Mouse (Mus musculus): ENCODE measurements around the gene Mettl21a. TPM values are rescaled to one million over a fixed set of nuclear protein-coding genes. Genes with fewer than 3 reads are reported as not detected.
"Not testable (repeated sequence)": the region's sequence is repeated elsewhere in the genome, so short reads cannot be mapped to it uniquely, and the experiment has no call there.

The Mettl21a gene
- total RNA-seq, 1 experiment from 2014 or later = 10.6 TPM

- DNase-seq = no peak
Observed at GRCm38 (mm10) chr1:64614801-64615345, 2.2 kb downstream of the Mettl21a start.

GRCm38 (mm10) chr1:64614311-64614710 is 2.7 kb downstream of the Mettl21a start:
- no peak for DNase-seq

- no peak for DNase-seq
Observed at GRCm38 (mm10) chr1:64609976-64610375, 7.1 kb downstream of the Mettl21a start.

- no peak for DNase-seq
Observed at GRCm38 (mm10) chr1:64609145-64609544, 7.9 kb downstream of the Mettl21a start.

GRCm38 (mm10) chr1:64603381-64603780 is 13.7 kb downstream of the Mettl21a start:
- DNase-seq = no peak

- DNase-seq = no peak
Observed at GRCm38 (mm10) chr1:64601242-64601842, 15.7 kb downstream of the Mettl21a start.

- DNase-seq = no peak
Observed at GRCm38 (mm10) chr1:64600413-64601077, 16.5 kb downstream of the Mettl21a start.

GRCm38 (mm10) chr1:64598926-64599325 is 18.1 kb downstream of the Mettl21a start:
- no peak for DNase-seq

GRCm38 (mm10) chr1:64578801-64579200 is 38.2 kb downstream of the Mettl21a start:
- no peak for DNase-seq

- not testable (repeated sequence) for DNase-seq
Observed at GRCm38 (mm10) chr1:64577911-64578310, 39.1 kb downstream of the Mettl21a start.

- DNase-seq = no peak
Observed at GRCm38 (mm10) chr1:64576732-64577131, 40.3 kb downstream of the Mettl21a start.

- no peak for DNase-seq
Observed at GRCm38 (mm10) chr1:64576022-64576421, 41.0 kb downstream of the Mettl21a start.

- DNase-seq = no peak
Observed at GRCm38 (mm10) chr1:64568206-64568605, 48.8 kb downstream of the Mettl21a start.

- no peak for DNase-seq
Observed at GRCm38 (mm10) chr1:64560105-64560504, 56.9 kb downstream of the Mettl21a start.

Other genes starting within 250 kb of the Mettl21a start
- gene Creb1, start 84.6 kb downstream of the Mettl21a start, total RNA-seq (2021) = 42.1 and 47.9 TPM in 2 replicates
- 22.7 and 24.0 TPM in 2 replicates for gene Ccnyl1, start 73.2 kb upstream of the Mettl21a start, total RNA-seq (2021)
- 12.8 and 14.4 TPM in 2 replicates for gene Fzd5, start 120.5 kb upstream of the Mettl21a start, total RNA-seq (2021)

Measured in adrenal gland, postnatal 14 days (tissue).